Mouse (Mus musculus): ENCODE data around the gene Gpr107.

Gene Gpr107

DNA sequence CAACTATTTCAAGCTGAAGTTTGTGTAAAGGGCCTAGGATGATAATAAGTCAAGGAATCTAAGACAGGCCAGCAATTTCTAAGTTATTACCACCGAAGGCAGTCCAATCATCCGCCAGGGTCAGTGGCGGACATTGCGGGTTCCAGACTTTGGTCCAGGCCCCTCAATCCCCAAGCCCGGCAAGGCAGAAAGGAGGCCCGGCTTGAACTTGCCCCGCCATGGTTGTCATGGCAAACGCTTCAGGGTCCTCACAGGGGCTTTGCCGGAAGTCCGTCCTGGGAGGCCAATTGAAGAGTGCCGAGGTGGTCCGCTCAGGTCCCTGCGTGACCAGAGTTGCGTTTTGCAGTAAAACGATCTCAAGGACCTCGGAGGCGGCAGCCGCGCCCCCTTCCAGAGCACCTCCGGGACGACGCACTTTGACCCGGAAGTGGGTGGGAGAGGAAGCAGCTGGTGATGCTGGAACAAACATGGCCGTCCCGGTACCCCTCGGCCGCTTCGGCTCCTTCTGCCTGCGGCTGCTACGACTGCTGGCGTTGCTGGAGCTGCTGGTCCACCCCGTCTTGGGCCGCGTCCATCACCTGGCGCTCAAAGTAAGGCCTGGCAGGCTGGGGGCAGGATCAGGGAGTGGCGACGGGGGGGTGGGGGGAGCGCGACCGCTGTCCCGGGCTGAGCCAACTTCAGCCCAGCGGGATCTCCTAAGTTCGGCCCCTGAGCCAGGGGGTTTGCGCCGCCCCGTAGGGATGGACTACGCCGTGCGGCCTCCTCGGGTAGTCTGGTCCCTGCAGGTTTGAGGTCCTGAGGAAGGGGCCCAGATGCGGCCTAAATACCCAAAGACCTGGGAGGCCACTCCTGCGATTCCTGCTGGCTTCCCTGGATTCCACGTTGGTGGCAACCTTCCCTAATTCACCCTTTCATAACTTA lies at the start of gene Gpr107:
Gene Gpr107, plus strand, starts transcription at position 425 of the 921 bp plus-strand sequence.
- in situ Hi-C loops (cut with MboI, MseI), result loop anchor here in 1 of 2 experiments (5.0 kb wide), 1 partner anchor 110 kb away; no protein-coding TSS in a partner anchor

DNA sequence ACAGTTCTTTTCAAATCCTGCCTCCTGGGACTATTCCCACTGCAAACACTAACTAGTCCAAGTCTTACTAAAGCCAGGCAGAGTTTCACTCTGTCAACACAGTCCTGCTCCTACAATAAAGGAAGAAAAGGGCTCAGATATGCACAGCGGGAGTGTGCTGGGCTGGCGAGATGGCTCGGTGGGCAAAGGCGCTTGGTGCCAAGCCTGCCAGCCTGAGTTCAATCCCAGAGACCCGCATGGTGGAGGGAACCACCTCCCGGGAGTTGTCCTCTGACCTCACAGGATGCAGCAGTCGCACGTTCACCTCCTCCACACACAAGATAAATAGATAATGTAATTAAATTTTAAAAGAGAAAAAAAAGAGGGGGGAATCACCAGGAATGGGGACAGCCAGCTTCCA lies 48.8 kb upstream of the Gpr107 start:
- in situ Hi-C loops (cut with MboI, MseI), result no loop called here

DNA sequence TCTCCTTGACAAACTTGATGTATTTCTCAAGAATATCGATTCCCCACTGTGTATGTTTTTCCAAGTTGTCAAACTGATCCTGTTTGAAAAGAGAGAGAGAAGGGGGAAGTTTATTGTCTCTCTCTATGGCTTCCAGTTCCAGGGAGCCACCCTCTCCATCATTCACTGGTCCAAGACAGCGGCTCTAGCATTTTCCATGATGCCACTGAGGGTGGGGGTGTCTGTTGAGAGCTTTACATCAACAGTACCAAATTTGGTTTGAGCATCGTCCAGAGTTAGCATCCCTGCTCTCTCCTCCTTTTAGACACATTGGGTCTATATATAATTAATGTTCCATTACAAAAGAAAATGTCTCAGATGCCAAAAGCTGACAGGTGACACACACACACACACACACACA lies 46.8 kb upstream of the Gpr107 start:
- in situ Hi-C loops (cut with MboI, MseI), result loop anchor here (5.0 kb wide), 1 partner anchor 37 kb away; the partner anchor contains the start of gene Fnbp1 (in 2 of the 2)

DNA sequence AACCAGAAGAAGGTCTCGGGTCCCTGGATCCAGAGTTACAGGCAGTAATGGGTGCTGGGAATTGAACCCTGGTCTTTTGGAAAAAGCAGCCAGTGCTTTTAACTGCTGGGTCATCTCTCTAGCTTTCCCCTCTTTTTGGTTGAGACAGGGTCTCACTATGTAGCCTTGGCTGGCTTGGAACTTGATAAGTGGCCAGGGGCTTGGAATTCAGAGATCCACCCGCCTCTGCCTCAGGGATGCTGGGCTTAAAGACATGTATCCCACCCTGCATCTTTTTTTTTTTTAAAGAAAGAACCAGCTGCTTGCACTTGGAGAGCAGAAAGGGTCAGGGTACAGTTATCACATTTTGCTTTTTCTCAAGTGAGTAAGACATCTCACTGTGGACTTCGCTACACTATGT lies 46.1 kb upstream of the Gpr107 start:
- in situ Hi-C loops (cut with MboI, MseI), result loop anchor here (5.0 kb wide), 1 partner anchor 36 kb away; the partner anchor contains the start of gene Fnbp1 (in 2 of the 2)

DNA sequence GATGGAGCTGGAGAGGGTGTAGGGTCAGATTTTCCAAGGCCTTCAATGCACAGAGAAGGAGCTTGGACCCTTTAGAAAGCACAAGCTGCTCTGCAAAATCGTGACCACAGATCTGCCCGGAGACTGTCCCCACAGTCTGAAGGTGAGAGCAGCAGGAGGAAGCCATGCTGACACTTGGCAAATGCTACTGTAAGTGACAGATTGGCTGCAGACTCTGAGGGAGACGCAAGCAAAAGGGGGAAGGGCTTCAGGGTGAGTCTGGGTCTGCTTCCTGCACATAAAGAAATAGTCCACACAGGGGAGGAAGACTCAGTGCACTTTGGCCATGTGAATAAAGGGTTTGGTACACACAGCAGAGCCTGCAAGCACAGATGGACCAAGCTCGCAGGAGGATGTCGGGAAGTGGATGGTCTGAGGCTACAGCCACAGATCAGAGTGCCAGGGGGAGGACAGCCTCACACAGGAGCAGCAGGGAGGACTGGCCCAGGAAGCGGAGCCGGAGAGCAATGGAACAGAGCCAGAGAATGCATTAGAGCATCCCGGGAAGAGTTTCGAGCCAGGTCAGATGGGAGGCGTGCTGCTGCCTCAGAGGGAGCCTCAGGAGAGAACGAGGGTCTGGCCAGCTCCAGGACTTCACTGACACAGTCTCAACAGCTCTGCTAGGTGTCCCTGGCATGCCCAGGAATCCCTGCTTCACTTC lies 45.3 kb upstream of the Gpr107 start:
- in situ Hi-C loops (cut with MboI, MseI), result loop anchor here (5.0 kb wide), 1 partner anchor 36 kb away; the partner anchor contains the start of gene Fnbp1 (in 2 of the 2)

DNA sequence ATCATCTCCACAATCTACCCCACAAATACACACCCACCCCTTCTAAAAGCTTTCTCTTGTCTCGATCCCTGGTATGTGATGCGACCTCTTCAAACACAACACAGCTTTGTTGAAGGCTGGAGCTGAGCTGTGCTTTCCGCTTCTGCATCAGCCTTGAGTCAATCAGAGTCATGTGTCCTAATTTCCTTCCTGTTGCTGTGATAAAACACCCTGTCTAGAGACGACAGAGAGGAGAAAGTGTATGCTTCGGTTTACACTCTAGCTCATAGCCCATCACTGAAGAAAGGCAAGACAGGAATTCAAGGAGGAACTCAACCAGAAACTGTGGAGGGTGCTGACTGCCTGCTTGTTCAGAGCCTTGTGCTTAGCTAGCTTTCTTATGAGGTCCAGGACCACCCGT lies 43.9 kb upstream of the Gpr107 start:
- in situ Hi-C loops (cut with MboI, MseI), result loop anchor here (5.0 kb wide), 1 partner anchor 34 kb away; the partner anchor contains the start of gene Fnbp1 (in 2 of the 2)

DNA sequence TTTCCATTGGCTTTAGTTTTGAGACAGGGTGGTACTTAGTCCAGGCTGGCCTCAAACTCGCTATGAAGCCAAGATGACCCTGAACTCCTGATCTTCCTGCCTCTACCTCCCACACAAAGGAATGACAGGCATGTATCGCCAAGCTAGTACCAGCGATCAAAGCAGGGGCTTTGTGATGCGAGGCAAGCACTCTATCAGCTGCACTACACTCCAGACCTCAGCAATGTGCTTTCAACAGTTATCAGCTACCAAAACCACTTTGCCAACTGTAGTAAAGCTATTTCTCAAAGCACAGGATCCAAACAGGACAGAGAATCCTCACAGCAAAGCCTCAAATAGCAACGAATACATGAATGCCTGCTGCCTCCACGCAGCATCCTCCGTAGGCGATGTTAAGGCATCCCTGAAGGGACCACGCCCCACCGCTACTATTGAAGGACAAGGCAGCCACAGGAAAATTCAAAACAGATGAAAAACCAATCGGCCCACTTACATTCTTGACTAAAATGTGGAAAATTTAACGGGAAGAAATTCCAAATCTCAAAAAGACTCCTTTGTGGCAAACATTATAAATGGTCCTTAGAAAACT lies 42.1 kb upstream of the Gpr107 start:
- in situ Hi-C loops (cut with MboI, MseI), result loop anchor here (5.0 kb wide), 1 partner anchor 32 kb away; the partner anchor contains the start of gene Fnbp1 (in 2 of the 2)

DNA sequence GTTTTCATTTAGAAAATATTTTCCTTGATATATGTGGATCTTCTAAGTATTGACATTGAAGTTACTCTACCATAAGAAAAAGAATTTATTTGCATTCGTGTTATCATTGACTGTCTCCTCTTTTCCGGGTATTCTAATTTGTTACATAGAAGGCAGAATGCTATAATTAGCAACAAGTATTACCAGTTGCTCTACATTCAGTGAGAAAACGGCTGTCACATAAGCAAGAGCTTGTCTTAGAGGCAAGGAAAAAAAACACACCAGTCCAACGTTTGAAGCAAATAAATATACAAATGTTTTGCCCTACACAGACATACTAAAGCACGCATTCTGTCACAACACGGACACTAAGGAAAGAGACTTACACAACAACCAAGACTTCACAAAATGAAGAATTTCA lies 40.4 kb upstream of the Gpr107 start:
- in situ Hi-C loops (cut with MboI, MseI), result no loop called here

DNA sequence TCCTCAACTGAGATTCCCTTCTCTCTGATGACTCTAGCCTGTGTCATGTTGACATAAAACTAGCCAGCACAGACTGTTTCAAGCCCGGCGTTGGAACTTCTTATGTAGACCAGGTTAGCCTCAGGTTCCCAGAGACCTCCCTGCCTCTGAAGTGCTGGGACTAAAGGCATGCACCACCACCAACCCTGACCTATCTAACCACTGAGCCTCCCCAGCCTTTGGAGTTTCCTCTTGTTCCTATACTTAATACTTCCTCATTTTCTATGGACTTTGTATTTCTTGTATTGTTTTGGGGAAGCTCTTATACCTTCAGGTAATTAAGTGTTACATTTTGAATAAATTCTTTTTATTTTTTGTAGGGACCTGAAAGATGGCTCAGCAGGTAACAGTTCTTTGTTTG lies 37.9 kb upstream of the Gpr107 start:
- in situ Hi-C loops (cut with MboI, MseI), result no loop called here

DNA sequence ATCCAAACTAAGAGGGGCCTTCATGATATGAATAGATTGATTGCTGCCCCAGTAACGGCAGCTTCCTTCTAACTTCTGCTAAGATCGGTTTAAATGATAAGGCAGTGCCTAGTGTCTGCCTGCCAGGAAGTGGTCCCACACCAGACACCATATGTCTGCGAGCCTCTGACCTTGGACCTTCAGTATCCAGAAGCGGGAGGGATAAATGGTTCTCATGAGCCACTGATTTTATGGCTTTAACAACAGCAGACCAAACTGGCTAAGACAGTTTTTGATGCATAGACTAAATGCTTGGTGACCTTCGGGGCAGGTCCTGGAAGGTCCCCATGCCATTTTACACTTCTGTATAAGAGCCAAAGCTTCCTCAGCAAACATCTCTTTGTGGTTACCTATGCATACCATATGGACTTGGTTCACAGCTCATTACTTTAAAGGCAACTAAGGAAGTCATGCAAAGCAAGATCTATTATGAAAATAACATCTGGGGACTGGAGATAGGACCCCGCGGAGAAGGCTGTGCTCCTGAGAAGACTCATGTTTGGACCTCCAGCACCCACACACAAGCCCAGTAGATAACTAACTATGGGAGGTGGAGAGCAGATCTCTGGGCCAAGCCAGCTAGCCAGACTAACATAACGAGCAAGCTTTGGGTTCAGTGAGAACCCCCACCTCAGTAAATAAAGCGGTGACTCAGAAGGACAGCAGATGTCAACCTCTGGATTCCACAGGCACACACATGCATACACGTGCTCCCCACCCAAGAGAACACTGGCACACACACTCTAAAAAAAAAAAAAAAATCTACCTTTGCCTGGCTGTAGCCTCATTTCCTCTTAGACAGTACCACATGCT lies 36.8 kb upstream of the Gpr107 start:
- in situ Hi-C loops (cut with MboI, MseI), result loop anchor here in 1 of 2 experiments (5.0 kb wide), 1 partner anchor 38 kb away; no protein-coding TSS in a partner anchor

DNA sequence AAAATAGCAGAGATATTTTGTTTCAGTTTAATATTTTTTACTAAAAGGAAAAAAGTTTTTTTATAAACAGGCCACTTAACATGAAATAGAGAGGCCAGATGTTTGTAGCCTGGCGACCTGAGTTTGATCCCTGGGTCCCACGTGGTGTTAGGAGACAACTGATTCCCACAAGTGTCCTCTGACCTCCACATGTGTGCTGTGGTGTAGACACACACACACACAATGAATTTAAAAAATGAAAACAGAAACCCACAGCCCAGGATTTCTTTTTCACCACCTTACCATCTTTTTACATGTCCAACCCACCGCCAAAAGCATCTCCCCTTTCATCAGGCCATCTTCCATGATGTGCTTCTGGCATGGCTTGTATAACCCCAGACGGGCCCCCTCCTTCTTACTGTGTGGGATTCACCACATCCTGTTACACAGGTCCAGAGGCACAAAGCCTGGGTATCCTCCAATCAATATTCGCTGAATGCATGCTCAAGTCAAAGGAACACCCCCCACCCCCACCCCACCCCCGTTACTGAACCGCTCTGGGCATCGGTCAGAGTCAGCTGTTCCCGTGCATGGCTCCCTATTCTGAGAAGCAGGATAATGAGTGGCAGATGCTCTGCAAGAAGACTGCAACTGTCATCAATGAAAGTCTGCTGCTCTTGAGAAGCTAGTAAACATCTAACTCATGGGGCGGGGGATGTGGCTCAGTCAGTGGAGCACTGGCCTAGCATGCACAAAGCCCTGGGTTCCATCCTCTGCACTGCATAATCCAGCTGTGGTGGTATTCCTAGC lies 36.0 kb upstream of the Gpr107 start:
- in situ Hi-C loops (cut with MboI, MseI), result loop anchor here in 1 of 2 experiments (5.0 kb wide), 1 partner anchor 39 kb away; no protein-coding TSS in a partner anchor

DNA sequence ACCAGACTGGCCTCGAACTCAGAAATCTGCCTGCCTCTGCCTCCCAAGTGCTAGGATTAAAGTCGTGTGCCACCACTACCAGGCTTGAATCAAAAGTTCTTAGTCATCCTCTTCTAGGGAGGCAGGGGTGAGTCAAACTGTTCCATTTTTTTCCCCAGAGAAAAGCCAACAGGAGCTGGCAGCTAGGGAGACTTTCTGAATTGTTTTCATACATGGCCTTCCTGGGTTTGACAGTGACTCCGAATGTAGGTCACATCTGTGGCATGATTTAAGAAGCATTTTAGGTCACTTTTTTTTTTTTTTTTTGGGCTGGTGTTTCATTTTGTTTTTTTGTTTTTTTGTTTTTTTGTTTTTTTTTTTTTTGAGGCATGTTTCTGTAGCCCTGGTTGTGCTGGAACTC lies 33.9 kb upstream of the Gpr107 start:
- in situ Hi-C loops (cut with MboI, MseI), result loop anchor here in 1 of 2 experiments (5.0 kb wide), 1 partner anchor 41 kb away; no protein-coding TSS in a partner anchor

DNA sequence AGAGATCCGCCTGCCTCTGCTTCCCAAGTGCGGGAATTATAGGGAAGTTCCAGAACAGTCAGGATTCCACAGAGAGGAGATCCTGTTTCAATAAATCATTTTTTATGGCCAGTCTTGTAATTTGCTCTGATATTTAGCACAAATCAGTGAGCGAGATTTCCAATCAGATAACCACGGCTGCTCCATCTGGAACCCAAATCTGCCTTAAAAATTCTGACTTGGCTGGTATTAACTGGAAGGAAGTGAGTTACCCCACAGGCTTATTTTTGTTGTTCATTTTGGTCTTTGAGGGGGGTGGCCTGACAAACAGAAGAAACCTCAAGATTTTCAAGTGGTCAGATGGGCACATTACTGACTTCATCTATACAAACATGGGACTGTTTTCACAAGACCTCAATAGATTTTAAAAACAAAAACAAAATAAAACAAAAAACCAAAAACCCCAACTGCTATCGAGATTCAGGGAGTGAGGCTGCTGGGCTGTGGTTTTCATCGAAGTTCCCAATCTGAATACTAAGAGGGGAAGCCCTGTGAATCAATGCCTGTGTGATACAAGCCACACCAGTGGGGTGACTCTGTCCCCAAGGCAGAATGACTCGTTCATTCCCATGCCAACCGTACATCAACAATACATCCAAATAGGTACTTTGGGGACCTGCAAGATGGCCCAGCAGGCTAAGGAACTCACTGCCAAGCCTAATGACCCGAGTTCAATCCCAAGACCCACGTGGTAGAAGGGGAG lies 33.3 kb upstream of the Gpr107 start:
- in situ Hi-C loops (cut with MboI, MseI), result loop anchor here in 1 of 2 experiments (5.0 kb wide), 1 partner anchor 42 kb away; no protein-coding TSS in a partner anchor

DNA sequence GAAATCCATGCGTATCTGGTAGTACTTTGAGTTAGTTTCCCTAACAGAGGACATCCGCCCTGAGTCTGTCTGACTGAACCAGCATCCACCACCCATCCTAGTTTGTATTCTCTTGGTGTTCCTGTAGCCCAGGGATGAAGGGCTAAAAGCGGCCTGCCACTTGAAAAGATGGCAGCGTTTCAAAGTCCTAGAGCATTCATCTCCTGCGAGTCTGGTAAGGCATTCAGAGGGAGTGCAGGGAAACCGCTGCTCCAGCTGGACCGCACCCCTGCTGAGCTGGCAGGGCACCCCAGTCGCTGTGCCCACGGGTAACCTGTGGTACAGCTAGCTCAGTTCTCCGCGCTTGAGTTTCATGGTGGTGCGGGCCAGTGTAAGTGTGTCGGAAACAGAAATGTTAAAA lies 32.3 kb upstream of the Gpr107 start:
- in situ Hi-C loops (cut with MboI, MseI), result loop anchor here in 1 of 2 experiments (5.0 kb wide), 1 partner anchor 42 kb away; no protein-coding TSS in a partner anchor

DNA sequence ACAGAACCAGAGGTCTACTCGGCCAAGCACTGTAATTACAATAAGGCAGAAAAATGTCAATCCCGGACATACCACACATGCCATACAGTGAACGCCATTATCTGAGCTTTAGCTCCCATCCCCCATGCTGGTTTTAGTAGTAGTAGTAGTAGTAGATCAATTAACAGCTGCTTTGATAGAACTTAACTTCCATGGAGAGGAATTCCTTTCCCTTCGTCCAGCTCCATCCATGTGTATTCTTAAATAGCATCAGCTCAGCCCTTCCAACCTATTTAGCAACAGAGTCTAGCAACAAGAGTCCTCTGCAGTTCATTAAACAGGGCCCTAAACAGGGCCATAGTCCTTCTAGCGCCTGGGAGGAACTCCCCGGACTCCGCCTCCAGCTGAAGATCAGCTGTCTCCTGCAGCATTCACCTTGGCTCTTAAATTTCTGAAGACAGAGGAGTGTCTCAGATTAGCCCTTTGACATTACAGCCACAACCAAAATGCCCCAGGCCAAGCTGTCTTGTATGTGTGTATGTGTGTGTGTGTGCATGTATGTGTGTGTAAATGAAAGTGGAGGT lies 30.9 kb upstream of the Gpr107 start:
- in situ Hi-C loops (cut with MboI, MseI), result no loop called here

DNA sequence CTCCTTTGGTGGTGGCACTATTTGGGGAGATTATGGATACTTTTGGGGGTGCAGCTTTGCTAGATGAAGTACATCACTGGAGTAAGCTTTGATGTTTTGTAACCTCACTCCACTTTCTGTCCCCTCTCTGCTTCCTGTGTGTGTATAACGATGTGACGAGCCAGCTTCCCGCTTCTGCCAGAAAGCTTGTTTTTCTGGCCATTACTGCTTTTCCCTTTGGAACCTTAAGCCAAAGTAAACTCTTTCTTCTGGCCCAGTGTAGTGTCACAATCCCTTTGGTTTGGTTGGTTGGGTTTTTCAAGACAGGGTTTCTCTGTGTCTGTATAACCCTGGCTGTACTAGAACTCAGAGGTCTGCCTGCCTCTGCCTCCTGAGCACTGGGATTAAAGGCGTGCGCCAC lies 29.3 kb upstream of the Gpr107 start:
- in situ Hi-C loops (cut with MboI, MseI), result no loop called here

DNA sequence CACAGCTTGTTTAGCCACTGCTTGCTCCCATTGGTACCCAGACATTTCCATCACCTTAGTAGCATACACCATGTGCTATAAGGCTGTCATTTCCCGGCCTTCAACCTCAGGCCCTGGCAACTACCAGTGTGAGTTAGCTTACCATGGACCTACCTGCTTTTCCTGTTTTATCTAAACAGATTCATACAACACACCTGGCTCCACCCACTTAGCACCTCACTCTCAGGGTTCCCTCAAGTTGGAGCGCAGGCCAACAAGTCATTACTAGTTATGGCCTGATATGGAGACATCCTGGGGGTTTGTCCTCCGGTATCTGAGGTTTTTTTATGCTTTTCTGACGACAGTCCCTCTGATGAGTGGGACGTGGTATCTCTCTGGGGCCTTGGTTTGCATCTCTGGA lies 28.6 kb upstream of the Gpr107 start:
- in situ Hi-C loops (cut with MboI, MseI), result no loop called here

DNA sequence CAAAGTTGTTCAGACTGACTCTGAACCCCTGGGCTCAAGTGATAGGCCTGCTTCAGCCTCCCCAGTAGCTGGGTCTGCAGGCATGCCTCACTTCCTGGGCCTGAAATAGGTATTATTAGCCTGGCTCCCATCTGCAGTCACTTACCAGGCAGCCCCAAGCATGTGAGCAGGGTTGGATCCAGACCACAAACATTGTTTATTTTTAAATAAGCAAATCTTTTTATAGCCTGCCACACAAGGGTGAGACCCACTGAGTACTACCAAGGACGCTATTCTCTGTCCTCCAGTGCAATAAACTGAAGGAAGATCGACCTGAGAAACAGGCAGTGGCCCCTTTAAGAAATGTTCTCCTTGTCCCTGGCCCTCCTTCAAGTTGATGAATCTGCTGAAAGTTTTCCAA lies 27.4 kb upstream of the Gpr107 start:
- in situ Hi-C loops (cut with MboI, MseI), result no loop called here

DNA sequence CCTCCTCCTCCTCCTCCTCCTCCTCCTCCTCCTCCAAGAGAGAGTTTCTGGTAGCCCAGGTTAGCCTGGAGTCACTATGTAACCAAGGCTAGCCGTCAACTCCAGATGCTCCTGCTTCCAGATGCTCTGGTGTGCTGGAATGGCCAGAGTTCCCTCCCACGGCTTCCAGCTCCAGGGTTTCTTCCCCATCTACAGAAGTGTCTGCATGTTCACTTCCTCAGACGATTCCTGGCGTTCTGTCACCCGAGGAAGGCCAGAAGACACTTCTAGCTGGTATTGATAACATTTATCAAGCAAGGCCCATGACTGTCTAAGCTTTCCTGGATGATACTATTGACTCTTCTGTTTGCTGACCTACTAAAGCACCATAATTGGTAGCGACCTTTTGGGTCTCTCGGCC lies 27.0 kb upstream of the Gpr107 start:
- in situ Hi-C loops (cut with MboI, MseI), result no loop called here
